Mouse (Mus musculus) stomach, embryonic 15.5 days (tissue): ENCODE results near the gene Eml3. TPM values are rescaled to one million over a fixed set of nuclear protein-coding genes. Genes with fewer than 3 reads are reported as not detected.
A peak's percentile ranks its signal among the peaks of the same experiment; 100 is the strongest.
"Not testable (repeated sequence)": the region's sequence is repeated elsewhere in the genome, so short reads cannot be mapped to it uniquely, and the experiment has no call there.

Experiments
- ATAC-seq: fragments of 200-750 bp; cut with Nextera tagmentation; 2 replicates; pipeline ENCODE4 v1.8.0; 2017; ENCODE audit warnings: low read depth, moderate number of reproducible peaks, moderate TSS enrichment; ENCODE audit not compliant: insufficient read depth, low FRiP score
- H3K27ac ChIP-seq: fragments of 300-500 bp; sonication (generic); 2 replicates; pipeline ENCODE4 v1.5.1; 2015; ENCODE audit warnings: mild to moderate bottlenecking, inconsistent platforms
- H3K27me3 ChIP-seq: fragments of 300-500 bp; sonication (generic); replicated peaks from 2 replicates; pipeline ENCODE4 v1.6.1; 2015; ENCODE audit warnings: inconsistent platforms
- H3K36me3 ChIP-seq: fragments of 300-500 bp; sonication (generic); 2 replicates; pipeline ENCODE4 v1.6.1; 2015; ENCODE audit warnings: inconsistent platforms
- H3K4me1 ChIP-seq: fragments of 300-500 bp; sonication (generic); 2 replicates; pipeline ENCODE4 v1.6.1; 2015; ENCODE audit warnings: inconsistent platforms
- H3K4me2 ChIP-seq: fragments of 300-500 bp; sonication (generic); 2 replicates; pipeline ENCODE4 v1.6.1; 2015; ENCODE audit warnings: mild to moderate bottlenecking, inconsistent platforms
- H3K4me3 ChIP-seq: fragments of 300-500 bp; sonication (generic); replicated peaks from 2 replicates; pipeline ENCODE4 v1.5.1; 2015; ENCODE audit warnings: inconsistent platforms
- H3K9ac ChIP-seq: fragments of 300-500 bp; sonication (generic); 2 replicates; pipeline ENCODE4 v1.6.1; 2015; ENCODE audit warnings: inconsistent platforms
- H3K9me3 ChIP-seq: fragments of 300-500 bp; sonication (generic); 2 replicates; pipeline ENCODE4 v1.6.1; 2016; ENCODE audit warnings: inconsistent platforms
- WGBS: fragments of 180-500 bp; shearing (Covaris S2); methylation state at CpG from one replicate; pipeline ENCODE4 v1.1.7; 2015; 5-methylcytosine and 5-hydroxymethylcytosine counted together
- polyA plus RNA-seq: library from polyadenylated mRNA; unstranded; fragments of >200 nt; fragmentation: Nextera tagmentation; extraction: Ambion mirVana; gene quantifications from 2 replicates; pipeline ENCODE4 v1.2.1, GENCODE M21; 2015

The Eml3 gene
- polyA plus RNA-seq, 1 experiment from 2014 or later: 31.7 TPM

- Histone ChIP-seq H3K4me1 (peaks cover 6% of the 10 kb centered on the region; the same call in 1 of the 2 replicates), H3K9ac (0 out of 2 replicates have a peak overlapping the region, but pooled peaks have one; percentile 26), H3K27ac (peak overlapping the region; percentile 95), H3K27me3 (no peaks in the 10 kb centered on the region), H3K36me3 (peaks cover 60% of the 10 kb centered on the region), H3K9me3 (no peaks in the 10 kb centered on the region), H3K4me2 (peak overlapping the region; percentile 60), H3K4me3 (peak overlapping the region; percentile 82)
- ATAC-seq: no peak
- WGBS: 68% methylated on average over 8 of the region's 8 CpGs
Observed at GRCm38 (mm10) chr19:8965771-8966170, 36.4 kb downstream of the Eml3 start.

- Histone ChIP-seq H3K4me1 (peaks cover 6% of the 10 kb centered on the region; the same call in 1 of the 2 replicates), H3K9ac (peak overlapping the region; percentile 53; the same call in 1 of the 2 replicates), H3K27ac (peak overlapping the region; percentile 95), H3K9me3 (no peaks in the 10 kb centered on the region), H3K36me3 (peaks cover 62% of the 10 kb centered on the region), H3K4me3 (peak overlapping the region; percentile 82), H3K4me2 (peak overlapping the region; percentile 60), H3K27me3 (no peaks in the 10 kb centered on the region)
- 29% methylated on average over 5 of the region's 5 CpGs for WGBS
- ATAC-seq: no peak
Observed at GRCm38 (mm10) chr19:8966198-8966589, 36.8 kb downstream of the Eml3 start.

- H3K4me3 ChIP-seq: peak within 1 kb of the TSS; percentile 82
- no peaks in the 10 kb centered on the region for H3K9me3 ChIP-seq
- H3K27me3 ChIP-seq: no peaks in the 10 kb centered on the region
- under 1% methylated on average over 52 of the region's 52 CpGs for WGBS
- peak; percentile 99 for ATAC-seq
- H3K36me3 ChIP-seq: peaks cover 62% of the 10 kb centered on the region
- peak within 1 kb of the TSS; percentile 87 for H3K9ac ChIP-seq
- peaks cover 6% of the 10 kb centered on the region; the same call in 1 of the 2 replicates for H3K4me1 ChIP-seq
- H3K27ac ChIP-seq: peak within 1 kb of the TSS; percentile 95
- H3K4me2 ChIP-seq: peak within 1 kb of the TSS; percentile 78
Observed at GRCm38 (mm10) chr19:8966590-8967372, 37.4 kb downstream of the Eml3 start, which contains the start of gene Eef1g. Gene Eef1g, plus strand, starts transcription at chr19:8967041.

- Histone ChIP-seq H3K36me3 (peaks cover 63% of the 10 kb centered on the region), H3K9me3 (no peaks in the 10 kb centered on the region), H3K4me1 (peaks cover 6% of the 10 kb centered on the region; the same call in 1 of the 2 replicates), H3K4me3 (peak overlapping the region; percentile 82), H3K27me3 (no peaks in the 10 kb centered on the region), H3K27ac (peak overlapping the region; percentile 72), H3K4me2 (peak overlapping the region; percentile 78), H3K9ac (peak overlapping the region; percentile 87)
- ATAC-seq: no peak
- WGBS: under 1% methylated on average over 8 of the region's 8 CpGs
Observed at GRCm38 (mm10) chr19:8967373-8967743, 38.0 kb downstream of the Eml3 start.

GRCm38 (mm10) chr19:8967893-8968292 is 38.5 kb downstream of the Eml3 start:
- H3K27me3 ChIP-seq: no peaks in the 10 kb centered on the region
- H3K4me3 ChIP-seq: peak overlapping the region; percentile 82
- H3K4me1 ChIP-seq: peaks cover 6% of the 10 kb centered on the region; the same call in 1 of the 2 replicates
- peak overlapping the region; percentile 72; the same call in 1 of the 2 replicates for H3K27ac ChIP-seq
- H3K9ac ChIP-seq: peak overlapping the region; percentile 87
- ATAC-seq: no peak
- H3K36me3 ChIP-seq: peaks cover 63% of the 10 kb centered on the region
- H3K9me3 ChIP-seq: no peaks in the 10 kb centered on the region
- 2% methylated on average over 9 of the region's 9 CpGs for WGBS
- peak overlapping the region; percentile 78 for H3K4me2 ChIP-seq

GRCm38 (mm10) chr19:8972491-8972890 is 43.1 kb downstream of the Eml3 start:
- not testable (repeated sequence) for H3K9me3 ChIP-seq, H3K27me3 ChIP-seq, ATAC-seq, H3K4me1 ChIP-seq, H3K27ac ChIP-seq, H3K9ac ChIP-seq, H3K4me2 ChIP-seq, H3K4me3 ChIP-seq
- 74% methylated on average over 8 of the region's 8 CpGs for WGBS
- H3K36me3 ChIP-seq: peaks cover 69% of the 10 kb centered on the region

- H3K4me1 ChIP-seq: no peaks in the 10 kb centered on the region
- no peaks in the 10 kb centered on the region for H3K27me3 ChIP-seq
- H3K27ac ChIP-seq: no peak overlapping the region
- no peaks in the 10 kb centered on the region for H3K9me3 ChIP-seq
- 90% methylated on average over 1 of the region's 1 CpGs for WGBS
- H3K4me3 ChIP-seq: no peak overlapping the region
- no peak for ATAC-seq
- no peak overlapping the region for H3K9ac ChIP-seq
- no peak overlapping the region for H3K4me2 ChIP-seq
- H3K36me3 ChIP-seq: peaks cover 83% of the 10 kb centered on the region
Observed at GRCm38 (mm10) chr19:8974638-8975037, 45.3 kb downstream of the Eml3 start.

GRCm38 (mm10) chr19:8975491-8975890 is 46.1 kb downstream of the Eml3 start:
- Histone ChIP-seq H3K4me2 (no peak overlapping the region), H3K4me1 (peaks cover 1% of the 10 kb centered on the region), H3K27me3 (no peaks in the 10 kb centered on the region), H3K36me3 (peaks cover 76% of the 10 kb centered on the region), H3K27ac (no peak overlapping the region), H3K9me3 (no peaks in the 10 kb centered on the region), H3K9ac (no peak overlapping the region), H3K4me3 (no peak overlapping the region)
- no peak for ATAC-seq
- 90% methylated on average over 2 of the region's 2 CpGs for WGBS

- no peak overlapping the region for H3K27ac ChIP-seq
Observed at GRCm38 (mm10) chr19:8976535-8976934, 47.2 kb downstream of the Eml3 start.

GRCm38 (mm10) chr19:8980771-8981170 is 51.4 kb downstream of the Eml3 start:
- ATAC-seq: no peak
- Histone ChIP-seq H3K27ac (peak overlapping the region; percentile 78; the same call in 1 of the 2 replicates), H3K4me1 (peaks cover 48% of the 10 kb centered on the region)

More at GRCm38 (mm10) chr19:8976535-8976934, 47.2 kb downstream of the Eml3 start:
- Histone ChIP-seq H3K9ac (no peak overlapping the region), H3K4me3 (no peak overlapping the region), H3K27me3 (no peaks in the 10 kb centered on the region), H3K9me3 (no peaks in the 10 kb centered on the region), H3K4me1 (peaks cover 9% of the 10 kb centered on the region), H3K4me2 (no peak overlapping the region), H3K36me3 (peaks cover 65% of the 10 kb centered on the region)
- 42% methylated on average over 3 of the region's 3 CpGs for WGBS
- ATAC-seq: peak; percentile 79

GRCm38 (mm10) chr19:8981450-8982168 is 52.3 kb downstream of the Eml3 start:
- Histone ChIP-seq H3K4me2 (no peak overlapping the region), H3K4me1 (peaks cover 48% of the 10 kb centered on the region), H3K4me3 (no peak overlapping the region), H3K27me3 (no peaks in the 10 kb centered on the region), H3K36me3 (peaks cover 26% of the 10 kb centered on the region), H3K9me3 (no peaks in the 10 kb centered on the region), H3K9ac (no peak overlapping the region), H3K27ac (peak overlapping the region; percentile 78)
- WGBS: 62% methylated on average over 2 of the region's 2 CpGs
- no peak for ATAC-seq

More at GRCm38 (mm10) chr19:8980771-8981170, 51.4 kb downstream of the Eml3 start:
- H3K9ac ChIP-seq: no peak overlapping the region
- H3K4me3 ChIP-seq: no peak overlapping the region
- H3K4me2 ChIP-seq: 0 out of 2 replicates have a peak overlapping the region, but pooled peaks have one; percentile 13
- H3K9me3 ChIP-seq: no peaks in the 10 kb centered on the region
- WGBS: 64% methylated on average over 5 of the region's 5 CpGs
- H3K27me3 ChIP-seq: no peaks in the 10 kb centered on the region
- H3K36me3 ChIP-seq: peaks cover 32% of the 10 kb centered on the region
